Mouse (Mus musculus) forebrain, embryonic 15.5 days (tissue): ENCODE data around the gene Aass. TPM values are rescaled to one million over a fixed set of nuclear protein-coding genes. Genes with fewer than 3 reads are reported as not detected.
"Not testable (repeated sequence)": the region's sequence is repeated elsewhere in the genome, so short reads cannot be mapped to it uniquely, and the experiment has no call there.

ENCODE experiments used
- ATAC-seq: fragments of 200-750 bp; cut with Nextera tagmentation; replicated peaks from 2 replicates; pipeline ENCODE4 v1.8.0; 2017; ENCODE audit warnings: mild to moderate bottlenecking, moderate TSS enrichment, moderate library complexity
- H3K27ac ChIP-seq: fragments of 300-500 bp; sonication (generic); replicated peaks from 2 replicates; pipeline ENCODE4 v1.5.1; 2015; ENCODE audit warnings: mild to moderate bottlenecking, inconsistent platforms
- H3K27me3 ChIP-seq: fragments of 300-500 bp; sonication (generic); 2 replicates; pipeline ENCODE4 v1.6.1; 2015; ENCODE audit warnings: inconsistent platforms
- H3K36me3 ChIP-seq: fragments of 300-500 bp; sonication (generic); 2 replicates; pipeline ENCODE4 v1.6.1; 2015; ENCODE audit warnings: mild to moderate bottlenecking, inconsistent platforms
- H3K4me1 ChIP-seq: fragments of 300-500 bp; sonication (generic); 2 replicates; pipeline ENCODE4 v1.6.1; 2015; ENCODE audit warnings: inconsistent platforms
- H3K4me2 ChIP-seq: fragments of 300-500 bp; sonication (generic); replicated peaks from 2 replicates; pipeline ENCODE4 v1.6.1; 2015; ENCODE audit warnings: mild to moderate bottlenecking, inconsistent platforms
- H3K4me3 ChIP-seq: fragments of 300-500 bp; sonication (generic); 2 replicates; pipeline ENCODE4 v1.5.1; 2015; ENCODE audit warnings: mild to moderate bottlenecking, inconsistent platforms
- H3K9ac ChIP-seq: fragments of 300-500 bp; sonication (generic); replicated peaks from 2 replicates; pipeline ENCODE4 v1.6.1; 2015; ENCODE audit warnings: mild to moderate bottlenecking, inconsistent platforms
- H3K9me3 ChIP-seq: fragments of 300-500 bp; sonication (generic); 2 replicates; pipeline ENCODE4 v1.6.1; 2016; ENCODE audit warnings: inconsistent platforms
- WGBS: fragments of 180-500 bp; shearing (Covaris S2); methylation state at CpG from one replicate; pipeline ENCODE4 v1.1.7; 2015; ENCODE audit warnings: mixed read lengths; 5-methylcytosine and 5-hydroxymethylcytosine counted together
- polyA plus RNA-seq: library from polyadenylated mRNA; unstranded; fragments of >200 nt; fragmentation: Nextera tagmentation; extraction: Ambion mirVana; gene quantifications from 2 replicates; pipeline ENCODE4 v1.2.1, GENCODE M21; 2015

Gene Aass
- polyA plus RNA-seq, 1 experiment from 2014 or later = 0.62 TPM

DNA sequence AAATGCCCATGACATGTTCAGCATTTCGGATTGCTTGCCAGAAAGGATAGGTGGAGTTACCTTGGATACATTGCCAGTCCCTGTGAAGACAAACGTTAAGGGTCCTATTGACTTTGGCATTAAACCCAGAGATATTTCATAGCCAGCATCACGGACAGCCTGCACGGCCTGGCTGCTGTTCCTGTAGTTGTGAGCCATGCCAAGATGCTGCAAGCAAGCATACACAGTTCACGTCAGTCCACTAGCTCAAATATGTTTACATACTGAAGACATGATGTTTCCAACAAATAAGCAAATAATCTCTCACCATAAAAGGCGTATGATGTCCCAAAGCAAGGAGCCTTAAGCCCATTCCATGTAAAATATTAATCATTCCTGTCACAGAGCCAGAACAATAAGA, 18.0 kb downstream of the Aass start:
- Histone ChIP-seq H3K9ac (no peak overlapping the region), H3K4me2 (no peak overlapping the region), H3K9me3 (no peaks in the 10 kb centered on the region), H3K27me3 (no peaks in the 10 kb centered on the region), H3K4me1 (no peaks in the 10 kb centered on the region), H3K36me3 (no peaks in the 10 kb centered on the region), H3K27ac (no peak overlapping the region), H3K4me3 (no peak overlapping the region)
- ATAC-seq = no peak
- 84% methylated on average over 6 of the region's 6 CpGs for WGBS

DNA sequence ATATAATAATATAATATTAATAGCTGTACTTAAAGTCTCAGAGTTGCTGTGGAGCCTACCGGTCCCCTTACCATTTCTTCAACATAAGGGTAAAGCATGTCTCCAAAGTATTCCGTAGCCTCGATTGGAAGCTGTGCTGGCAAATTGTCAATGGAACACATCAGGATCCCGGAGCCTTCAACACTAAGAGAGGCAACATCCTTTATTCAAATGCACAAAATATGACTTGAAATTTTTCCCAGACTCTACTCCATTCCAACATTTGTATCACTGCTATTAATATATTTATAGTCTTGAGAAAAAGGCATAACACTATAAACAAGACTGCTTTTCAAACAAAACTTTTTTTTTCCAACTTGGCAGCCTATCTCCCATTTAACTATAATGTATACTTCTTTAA, 25.7 kb downstream of the Aass start:
- no peak overlapping the region for H3K9ac ChIP-seq
- H3K27me3 ChIP-seq = no peaks in the 10 kb centered on the region
- no peaks in the 10 kb centered on the region for H3K36me3 ChIP-seq
- no peak overlapping the region for H3K4me3 ChIP-seq
- no peaks in the 10 kb centered on the region for H3K4me1 ChIP-seq
- no peak overlapping the region for H3K27ac ChIP-seq
- WGBS = 93% methylated on average over 4 of the region's 4 CpGs
- ATAC-seq = no peak
- no peaks in the 10 kb centered on the region for H3K9me3 ChIP-seq
- H3K4me2 ChIP-seq = no peak overlapping the region

DNA sequence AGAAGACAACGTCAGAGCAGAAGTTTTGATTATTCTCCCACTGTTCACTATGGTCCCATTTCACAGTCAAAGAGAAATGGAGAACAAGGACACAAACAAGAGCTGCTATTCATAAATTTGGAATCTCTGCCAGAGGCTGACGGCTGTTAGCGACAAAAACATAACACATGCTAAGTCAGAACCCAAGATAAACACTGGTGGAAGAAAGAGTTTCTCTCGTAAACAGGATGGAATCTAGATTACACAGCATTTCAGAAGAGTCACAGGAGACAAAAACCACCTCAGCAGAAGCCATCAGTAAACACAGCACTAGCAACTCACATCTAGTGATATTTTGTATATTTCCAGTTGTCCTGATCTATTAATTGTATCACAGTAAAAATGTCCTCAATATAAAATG, 26.4 kb downstream of the Aass start:
- WGBS = 69% methylated on average over 4 of the region's 4 CpGs
- Histone ChIP-seq H3K36me3 (no peaks in the 10 kb centered on the region), H3K27me3 (no peaks in the 10 kb centered on the region), H3K4me3 (no peak overlapping the region), H3K27ac (no peak overlapping the region), H3K9ac (no peak overlapping the region), H3K4me1 (no peaks in the 10 kb centered on the region), H3K4me2 (no peak overlapping the region), H3K9me3 (no peaks in the 10 kb centered on the region)
- no peak for ATAC-seq

DNA sequence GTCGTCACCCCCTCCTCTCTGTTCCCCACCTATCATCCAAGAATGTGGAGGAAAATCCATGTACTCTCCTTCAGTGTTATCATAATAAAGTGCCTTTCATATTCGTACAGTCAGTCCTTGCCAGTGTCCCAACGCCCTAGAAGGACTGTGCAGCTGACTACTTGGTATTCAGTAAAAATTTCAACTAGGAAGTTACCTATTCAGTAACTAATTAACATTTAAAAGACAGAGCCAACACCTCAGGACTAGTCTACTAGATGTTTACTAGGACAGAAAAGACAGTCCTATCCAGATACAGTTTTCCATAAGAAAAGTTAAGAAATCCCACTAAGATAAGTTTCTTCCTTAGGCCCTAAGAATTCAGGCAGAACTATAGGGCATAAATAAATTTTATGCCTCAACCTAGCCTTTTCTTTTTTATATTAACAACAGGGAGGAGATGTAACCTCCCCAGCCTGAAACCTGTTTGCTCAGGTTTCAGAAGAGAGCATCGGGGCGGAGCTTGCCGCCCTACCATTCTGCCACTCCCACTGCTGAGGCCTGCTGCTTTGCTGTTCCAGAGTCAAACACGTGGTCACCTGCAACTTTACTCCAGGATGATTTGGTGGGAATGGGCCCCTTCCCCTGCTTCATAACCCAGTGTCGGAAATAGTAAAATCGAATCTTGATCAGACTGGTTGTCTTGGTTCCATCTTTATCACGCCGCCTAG, 42.3 kb downstream of the Aass start:
- not testable (repeated sequence) for H3K9me3 ChIP-seq, H3K9ac ChIP-seq, H3K36me3 ChIP-seq, H3K4me3 ChIP-seq, H3K27ac ChIP-seq, H3K27me3 ChIP-seq, H3K4me1 ChIP-seq, H3K4me2 ChIP-seq, ATAC-seq
- WGBS = 95% methylated on average over 11 of the region's 11 CpGs

DNA sequence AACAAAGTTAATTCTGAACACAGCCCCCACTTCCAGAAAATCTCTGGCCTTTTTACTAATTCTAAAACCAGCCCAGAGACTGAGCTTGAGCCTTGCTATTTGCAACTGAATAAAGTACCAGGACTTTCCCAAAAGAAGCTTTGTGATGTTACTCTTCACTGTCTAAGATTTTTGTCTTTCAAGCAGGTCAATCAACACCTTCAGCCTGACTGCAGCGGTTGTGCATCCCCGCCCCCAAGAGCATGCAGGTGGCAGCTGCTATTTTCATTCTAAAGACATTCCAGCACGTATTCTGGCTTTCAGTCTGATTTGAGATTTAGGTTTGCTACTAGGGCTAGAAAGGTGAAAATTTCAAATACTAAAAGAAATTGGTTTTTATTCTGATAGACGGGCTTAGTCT, 43.5 kb downstream of the Aass start:
- H3K4me3 ChIP-seq, H3K9me3 ChIP-seq, H3K4me2 ChIP-seq, H3K27me3 ChIP-seq, H3K27ac ChIP-seq, H3K36me3 ChIP-seq, H3K9ac ChIP-seq, H3K4me1 ChIP-seq, ATAC-seq: not testable (repeated sequence)
- 85% methylated on average over 4 of the region's 4 CpGs for WGBS

DNA sequence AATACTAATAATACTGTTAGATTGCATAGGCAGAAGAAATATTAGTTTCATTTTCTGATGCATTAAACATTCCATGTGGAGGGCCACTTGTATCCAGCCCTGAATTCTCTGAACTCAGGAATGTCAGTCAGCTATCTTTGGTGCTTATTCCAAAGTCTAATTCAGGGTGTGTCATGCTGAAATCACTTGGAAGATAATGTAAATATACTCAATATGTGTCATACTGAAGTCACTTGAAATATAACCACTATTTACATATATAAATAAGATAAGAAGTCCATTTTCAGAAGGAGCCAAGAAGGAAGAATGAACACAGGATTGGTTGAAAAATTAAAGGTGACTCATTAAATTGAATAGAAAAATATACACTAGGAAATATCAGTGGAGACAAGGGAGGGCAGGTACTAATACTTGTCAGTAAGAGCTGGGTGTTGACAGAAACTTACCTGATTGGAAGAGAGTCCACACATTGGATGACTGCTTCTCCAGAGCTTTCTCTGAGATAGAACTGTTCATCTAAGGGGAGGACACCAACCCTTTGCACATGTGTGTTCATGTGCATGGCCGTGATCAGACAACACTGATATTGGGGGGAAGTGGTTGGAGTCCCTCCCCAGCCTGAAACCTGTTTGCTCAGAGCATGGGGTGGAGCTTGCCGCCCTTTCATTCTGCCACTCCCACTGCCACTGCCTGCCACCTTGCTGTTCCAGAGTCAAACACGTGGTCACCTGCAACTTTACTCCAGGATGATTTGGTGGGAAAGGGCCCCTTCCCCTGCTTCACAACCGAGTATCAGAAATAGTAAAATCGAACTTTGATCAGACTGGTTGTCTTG, 48.0 kb downstream of the Aass start:
- Histone ChIP-seq H3K4me3 (no peak overlapping the region), H3K27ac (no peak overlapping the region), H3K27me3 (no peaks in the 10 kb centered on the region), H3K4me1 (no peaks in the 10 kb centered on the region), H3K4me2 (no peak overlapping the region), H3K9me3 (no peaks in the 10 kb centered on the region), H3K9ac (no peak overlapping the region), H3K36me3 (no peaks in the 10 kb centered on the region)
- WGBS = 89% methylated on average over 5 of the region's 5 CpGs
- no peak for ATAC-seq

DNA sequence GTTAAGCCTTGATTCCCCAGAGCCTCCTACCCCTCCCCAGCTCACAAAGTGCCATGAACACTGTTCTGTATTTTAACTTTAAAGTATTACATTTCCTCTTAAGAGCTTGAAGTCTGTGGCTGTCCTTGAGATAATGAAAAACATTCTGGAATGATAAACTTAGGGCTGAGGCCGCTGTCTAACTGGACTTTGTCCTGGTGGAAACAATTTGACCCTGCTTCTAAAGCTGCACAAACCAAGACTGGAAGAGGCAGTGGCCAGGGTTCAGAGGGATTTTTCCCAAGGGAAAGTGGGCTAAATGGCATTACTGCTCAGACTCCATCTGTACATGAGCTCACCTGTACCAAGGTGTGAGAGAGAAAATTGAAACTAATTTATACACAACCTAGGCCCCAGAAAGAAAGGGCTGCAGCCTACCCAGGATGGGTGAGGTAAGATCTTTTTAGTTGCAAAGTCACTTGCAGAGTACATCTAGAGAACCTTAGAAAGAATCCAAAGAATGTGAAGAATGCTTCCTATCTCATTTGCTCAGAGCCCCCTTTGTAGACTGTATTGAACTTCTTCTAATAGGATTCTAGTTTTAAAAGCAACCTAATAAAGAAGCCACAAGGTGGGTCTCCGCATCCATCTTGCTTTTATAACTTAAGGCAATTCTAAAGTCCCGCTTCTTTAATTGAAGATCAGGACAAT, 52.6 kb downstream of the Aass start:
- Histone ChIP-seq H3K4me1 (no peaks in the 10 kb centered on the region), H3K36me3 (no peaks in the 10 kb centered on the region), H3K4me3 (no peak overlapping the region), H3K27ac (no peak overlapping the region), H3K9ac (no peak overlapping the region), H3K27me3 (no peaks in the 10 kb centered on the region), H3K9me3 (no peaks in the 10 kb centered on the region), H3K4me2 (no peak overlapping the region)
- WGBS = 64% methylated on average over 3 of the region's 3 CpGs
- no peak for ATAC-seq

DNA sequence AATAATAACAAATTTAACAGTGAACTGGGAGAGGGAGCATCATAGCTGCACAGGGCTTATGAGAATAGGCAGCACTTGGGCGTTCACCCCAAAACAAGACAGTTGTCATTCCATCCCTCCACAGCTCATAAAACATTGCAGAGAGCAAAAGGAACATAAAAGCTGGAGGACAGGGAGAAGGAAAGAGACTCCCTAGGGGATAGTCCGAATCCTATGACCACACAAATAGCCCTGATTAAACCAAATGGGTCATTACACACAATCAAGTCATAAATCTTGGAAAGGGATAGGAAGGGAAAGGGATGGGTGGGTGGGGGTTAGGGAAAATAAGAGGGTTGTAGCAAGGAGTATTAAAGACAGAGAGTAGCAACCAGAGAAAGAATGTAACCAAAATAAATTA, 54.5 kb downstream of the Aass start:
- Histone ChIP-seq H3K4me3 (no peak overlapping the region), H3K4me2 (no peak overlapping the region), H3K36me3 (no peaks in the 10 kb centered on the region), H3K27ac (no peak overlapping the region), H3K9ac (no peak overlapping the region), H3K9me3 (no peaks in the 10 kb centered on the region), H3K27me3 (no peaks in the 10 kb centered on the region), H3K4me1 (no peaks in the 10 kb centered on the region)
- 92% methylated on average over 2 of the region's 2 CpGs for WGBS
- no peak for ATAC-seq

DNA sequence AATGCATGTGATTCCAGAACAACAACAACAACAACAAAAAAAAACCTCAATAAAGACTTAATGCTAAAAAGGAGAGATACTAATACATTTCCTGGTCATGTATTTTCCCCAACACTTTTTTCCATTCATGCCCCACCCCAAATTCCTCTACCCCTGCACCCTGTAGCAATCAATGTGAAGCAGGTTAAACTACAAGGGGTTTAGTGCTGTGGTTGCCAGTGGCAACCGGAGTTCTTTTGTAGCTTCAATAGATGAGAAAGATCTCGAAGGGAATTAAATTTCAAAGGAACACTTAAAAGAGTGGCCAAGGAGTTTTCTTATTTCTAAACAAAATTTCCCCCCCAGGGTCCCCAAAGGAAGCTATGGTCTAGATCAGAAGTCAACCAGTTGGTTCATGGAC, 56.7 kb downstream of the Aass start:
- 33% methylated on average over 2 of the region's 2 CpGs for WGBS
- H3K36me3 ChIP-seq = no peaks in the 10 kb centered on the region
- no peak overlapping the region for H3K27ac ChIP-seq
- ATAC-seq = no peak
- H3K4me2 ChIP-seq = no peak overlapping the region
- no peaks in the 10 kb centered on the region for H3K27me3 ChIP-seq
- H3K9me3 ChIP-seq = no peaks in the 10 kb centered on the region
- no peak overlapping the region for H3K4me3 ChIP-seq
- H3K4me1 ChIP-seq = no peaks in the 10 kb centered on the region
- H3K9ac ChIP-seq = no peak overlapping the region

DNA sequence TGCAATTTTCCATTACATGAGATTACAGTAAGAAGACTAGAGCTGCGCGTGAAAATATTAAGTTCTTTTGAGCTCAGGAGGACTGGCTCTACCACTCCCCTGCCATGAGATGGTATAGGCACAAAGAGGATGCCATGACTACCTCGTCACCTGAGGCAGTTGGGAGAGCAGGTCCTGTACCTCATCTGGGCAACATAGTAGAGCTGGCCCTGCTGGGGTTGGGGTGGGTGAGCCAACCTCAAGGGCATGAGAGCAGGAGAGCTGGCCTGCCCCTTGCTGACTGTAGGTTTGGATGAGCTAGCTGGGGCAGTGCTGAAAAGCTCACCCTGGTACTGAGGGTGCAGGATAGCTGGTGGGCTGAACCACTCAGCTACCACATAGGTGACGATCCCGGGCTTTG, 77.1 kb downstream of the Aass start:
- 96% methylated on average over 5 of the region's 5 CpGs for WGBS
- ATAC-seq = peak; percentile 51; the same call in 1 of the 2 replicates

DNA sequence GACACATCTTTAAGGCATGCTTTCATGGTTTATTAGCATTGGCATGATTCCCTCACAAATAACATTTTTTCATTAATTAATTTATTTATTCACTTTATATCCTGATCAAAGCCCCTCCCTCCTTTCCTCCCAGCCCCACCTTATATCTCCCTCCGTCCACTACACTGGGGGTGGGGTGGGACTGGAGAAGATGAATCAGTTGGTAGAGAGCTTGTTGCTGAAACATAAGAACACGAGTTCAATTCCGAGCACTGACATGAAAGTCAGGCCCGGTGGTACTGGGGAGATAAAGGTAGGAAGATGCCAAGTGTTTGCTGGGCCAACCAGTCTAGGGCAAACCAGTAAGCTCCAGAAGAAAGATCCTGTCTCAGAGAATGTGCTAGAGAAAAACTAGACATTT, 84.0 kb downstream of the Aass start:
- ATAC-seq = no peak
- H3K9me3 ChIP-seq = no peaks in the 10 kb centered on the region
- no peak overlapping the region for H3K4me2 ChIP-seq
- no peaks in the 10 kb centered on the region for H3K27me3 ChIP-seq
- 97% methylated on average over 4 of the region's 4 CpGs for WGBS
- H3K4me1 ChIP-seq = no peaks in the 10 kb centered on the region
- peaks cover 53% of the 10 kb centered on the region for H3K36me3 ChIP-seq
- H3K9ac ChIP-seq = no peak overlapping the region
- H3K27ac ChIP-seq = no peak overlapping the region
- no peak overlapping the region for H3K4me3 ChIP-seq

More for the DNA sequence above, 77.1 kb downstream of the Aass start:
- Histone ChIP-seq H3K36me3 (peaks cover 25% of the 10 kb centered on the region), H3K9me3 (no peaks in the 10 kb centered on the region), H3K4me2 (no peak overlapping the region), H3K27ac (no peak overlapping the region), H3K9ac (no peak overlapping the region), H3K27me3 (no peaks in the 10 kb centered on the region), H3K4me1 (no peaks in the 10 kb centered on the region), H3K4me3 (no peak overlapping the region)

DNA sequence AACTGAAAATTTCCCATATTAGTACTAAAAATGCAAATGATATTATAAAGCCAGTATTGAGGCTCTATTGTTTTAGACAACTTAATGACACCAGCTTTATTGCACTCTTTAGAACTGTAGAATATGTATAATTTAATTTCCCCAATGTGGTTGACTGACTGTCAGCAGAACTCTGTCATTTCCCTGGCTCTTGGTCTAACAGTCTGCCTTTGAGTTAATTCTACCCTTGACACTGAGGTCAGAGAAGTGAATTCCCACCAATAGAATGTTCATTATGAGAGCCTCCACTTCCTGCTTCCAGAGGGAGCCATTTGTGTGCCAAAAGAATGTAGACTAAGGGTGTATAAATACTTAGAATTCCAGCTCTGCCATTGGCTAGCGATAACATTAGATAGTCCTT, 104.5 kb downstream of the Aass start:
- WGBS = 96% methylated on average over 1 of the region's 1 CpGs

More for the DNA sequence above, 104.5 kb downstream of the Aass start:
- no peak overlapping the region for H3K4me3 ChIP-seq
- no peak overlapping the region for H3K4me2 ChIP-seq
- no peaks in the 10 kb centered on the region for H3K27me3 ChIP-seq
- peaks cover 32% of the 10 kb centered on the region for H3K36me3 ChIP-seq
- no peaks in the 10 kb centered on the region for H3K9me3 ChIP-seq
- no peaks in the 10 kb centered on the region for H3K4me1 ChIP-seq
- H3K9ac ChIP-seq = no peak overlapping the region
- H3K27ac ChIP-seq = no peak overlapping the region
- no peak for ATAC-seq
